Mouse (Mus musculus) embryonic facial prominence, embryonic 11.5 days (tissue): ENCODE data around the gene Fbxo36. TPM values are rescaled to one million over a fixed set of nuclear protein-coding genes. Genes with fewer than 3 reads are reported as not detected.

Source experiments
- ATAC-seq: fragments of 200-750 bp; cut with Nextera tagmentation; replicated peaks from 2 replicates; pipeline ENCODE4 v1.8.0; 2017; ENCODE audit warnings: low read depth; ENCODE audit not compliant: insufficient number of reproducible peaks, low FRiP score, low TSS enrichment
- DNase-seq: peaks from one replicate; pipeline ENCODE4 v3.0.0-alpha.2; 2015; ENCODE audit warnings: low spot score
- H3K27ac ChIP-seq: fragments of 300-500 bp; sonication (generic); replicated peaks from 2 replicates; pipeline ENCODE4 v1.5.1; 2014; ENCODE audit warnings: mild to moderate bottlenecking, low read depth, low read length, control low read depth
- H3K27me3 ChIP-seq: fragments of 300-500 bp; sonication (generic); 2 replicates; pipeline ENCODE4 v1.6.1; 2014; ENCODE audit warnings: mild to moderate bottlenecking, low read length, moderate library complexity, mixed read lengths; ENCODE audit not compliant: control insufficient read depth, insufficient read depth
- H3K36me3 ChIP-seq: fragments of 300-500 bp; sonication (generic); replicated peaks from 2 replicates; pipeline ENCODE4 v1.6.1; 2014; ENCODE audit warnings: low read depth, mild to moderate bottlenecking, low read length, moderate library complexity, mixed read lengths; ENCODE audit not compliant: control insufficient read depth, insufficient read depth
- H3K4me1 ChIP-seq: fragments of 300-500 bp; sonication (generic); 2 replicates; pipeline ENCODE4 v1.6.1; 2014; ENCODE audit warnings: low read length, mixed read lengths; ENCODE audit not compliant: control insufficient read depth, insufficient read depth
- H3K4me2 ChIP-seq: fragments of 300-500 bp; sonication (generic); 2 replicates; pipeline ENCODE4 v1.6.1; 2014; ENCODE audit warnings: low read depth, mild to moderate bottlenecking, control low read depth, low read length, moderate library complexity
- H3K4me3 ChIP-seq: fragments of 300-500 bp; sonication (generic); 2 replicates; pipeline ENCODE4 v1.5.1; 2014; ENCODE audit warnings: low read depth, low read length, control low read depth
- H3K9ac ChIP-seq: fragments of 300-500 bp; sonication (generic); replicated peaks from 2 replicates; pipeline ENCODE4 v1.6.1; 2014; ENCODE audit warnings: mild to moderate bottlenecking, control low read depth, low read length
- H3K9me3 ChIP-seq: fragments of 300-500 bp; sonication (generic); replicated peaks from 2 replicates; pipeline ENCODE4 v1.6.1; 2016; ENCODE audit warnings: mild to moderate bottlenecking, low read length, inconsistent platforms, mixed read lengths; ENCODE audit not compliant: control insufficient read depth
- WGBS: fragments of 180-500 bp; shearing (Covaris S2); extraction: QIAGEN DNeasy Blood & Tissue Kit; methylation state at CpG from one replicate; pipeline ENCODE4 v1.1.7; 2014; 5-methylcytosine and 5-hydroxymethylcytosine counted together
- polyA plus RNA-seq: library from polyadenylated mRNA; unstranded; fragments of >200 nt; fragmentation: Nextera tagmentation; extraction: Ambion mirVana; gene quantifications from 2 replicates; pipeline ENCODE4 v1.2.1, GENCODE M21; 2014

Gene Fbxo36
- polyA plus RNA-seq, 1 experiment from 2014 or later = 9.9 TPM

- under 1% methylated on average over 22 of the region's 22 CpGs for WGBS
- DNase-seq (peak; percentile 44), ATAC-seq (peak; percentile 8; the same call in 1 of the 2 replicates)
- Histone ChIP-seq H3K4me3 (peak overlapping the region; percentile 78), H3K9ac (peak overlapping the region; percentile 88), H3K27ac (peak overlapping the region; percentile 87), H3K4me2 (peak overlapping the region; percentile 66), H3K9me3 (no peaks in the 10 kb centered on the region), H3K36me3 (no peaks in the 10 kb centered on the region), H3K4me1 (no peaks in the 10 kb centered on the region), H3K27me3 (no peaks in the 10 kb centered on the region)
These were observed 1.5 kb upstream of the Fbxo36 start for GRCm38 (mm10) chr1:84838156-84838555.

GRCm38 (mm10) chr1:84838621-84839151 is 955 bp upstream of the Fbxo36 start:
- H3K9ac ChIP-seq = peak overlapping the region; percentile 88
- H3K27ac ChIP-seq = peak overlapping the region; percentile 87
- H3K27me3 ChIP-seq = no peaks in the 10 kb centered on the region
- H3K36me3 ChIP-seq = no peaks in the 10 kb centered on the region
- H3K9me3 ChIP-seq = no peaks in the 10 kb centered on the region
- H3K4me3 ChIP-seq = peak overlapping the region; percentile 78
- peak; percentile 78 for DNase-seq
- ATAC-seq = peak; percentile 79
- whole genome bisulfite sequencing = under 1% methylated on average over 32 of the region's 44 CpGs
- H3K4me1 ChIP-seq = no peaks in the 10 kb centered on the region
- peak overlapping the region; percentile 66 for H3K4me2 ChIP-seq

GRCm38 (mm10) chr1:84840018-84840664 is 500 bp downstream of the Fbxo36 start, which contains the start of gene Trip12:
Gene Trip12 (minus strand): TSS chr1:84840516.
- Histone ChIP-seq H3K27me3 (no peaks in the 10 kb centered on the region), H3K27ac (peak within 1 kb of the TSS; percentile 87), H3K9me3 (no peaks in the 10 kb centered on the region), H3K9ac (peak within 1 kb of the TSS; percentile 88), H3K4me2 (peak within 1 kb of the TSS; percentile 52), H3K36me3 (no peaks in the 10 kb centered on the region), H3K4me3 (peak within 1 kb of the TSS; percentile 78), H3K4me1 (no peaks in the 10 kb centered on the region)
- DNase-seq = peak; percentile 51
- peak; percentile 39 for ATAC-seq
- under 1% methylated on average over 39 of the region's 39 CpGs for whole genome bisulfite sequencing

GRCm38 (mm10) chr1:84841061-84841460 is 1.4 kb downstream of the Fbxo36 start:
- H3K4me2 ChIP-seq = no peak overlapping the region; the same call in 1 of the 2 replicates
- H3K27me3 ChIP-seq = no peaks in the 10 kb centered on the region
- H3K9ac ChIP-seq = no peak overlapping the region
- H3K4me1 ChIP-seq = no peaks in the 10 kb centered on the region
- 68% methylated on average over 3 of the region's 3 CpGs for WGBS
- ATAC-seq = no peak
- H3K27ac ChIP-seq = no peak overlapping the region
- no peak overlapping the region for H3K4me3 ChIP-seq
- no peak for DNase-seq
- no peaks in the 10 kb centered on the region for H3K9me3 ChIP-seq
- no peaks in the 10 kb centered on the region for H3K36me3 ChIP-seq

- Histone ChIP-seq H3K9ac (no peak overlapping the region), H3K27me3 (no peaks in the 10 kb centered on the region), H3K4me1 (no peaks in the 10 kb centered on the region), H3K36me3 (no peaks in the 10 kb centered on the region), H3K4me2 (no peak overlapping the region), H3K27ac (no peak overlapping the region), H3K4me3 (no peak overlapping the region), H3K9me3 (no peaks in the 10 kb centered on the region)
- 96% methylated on average over 2 of the region's 2 CpGs for WGBS
- DNase-seq (no peak), ATAC-seq (no peak)
These were observed 3.7 kb downstream of the Fbxo36 start for GRCm38 (mm10) chr1:84843366-84843765.

GRCm38 (mm10) chr1:84847698-84848097 is 8.1 kb downstream of the Fbxo36 start:
- Histone ChIP-seq H3K9ac (no peak overlapping the region), H3K9me3 (no peaks in the 10 kb centered on the region), H3K4me3 (no peak overlapping the region), H3K4me1 (no peaks in the 10 kb centered on the region), H3K27me3 (no peaks in the 10 kb centered on the region), H3K27ac (no peak overlapping the region), H3K36me3 (no peaks in the 10 kb centered on the region), H3K4me2 (no peak overlapping the region)
- 86% methylated on average over 7 of the region's 7 CpGs for WGBS
- ATAC-seq (no peak), DNase-seq (no peak)

- H3K27ac ChIP-seq = no peak overlapping the region
- H3K27me3 ChIP-seq = no peaks in the 10 kb centered on the region
- no peak overlapping the region for H3K4me3 ChIP-seq
- no peaks in the 10 kb centered on the region for H3K4me1 ChIP-seq
- no peaks in the 10 kb centered on the region for H3K36me3 ChIP-seq
- H3K9ac ChIP-seq = no peak overlapping the region
- H3K9me3 ChIP-seq = no peaks in the 10 kb centered on the region
- ATAC-seq (no peak), DNase-seq (no peak)
- H3K4me2 ChIP-seq = no peak overlapping the region
- 99% methylated on average over 3 of the region's 3 CpGs for WGBS
These were observed 8.7 kb downstream of the Fbxo36 start for GRCm38 (mm10) chr1:84848335-84848734.

GRCm38 (mm10) chr1:84848801-84849455 is 9.3 kb downstream of the Fbxo36 start:
- Histone ChIP-seq H3K27me3 (no peaks in the 10 kb centered on the region), H3K9me3 (no peaks in the 10 kb centered on the region), H3K27ac (no peak overlapping the region), H3K4me1 (no peaks in the 10 kb centered on the region), H3K4me2 (no peak overlapping the region), H3K36me3 (no peaks in the 10 kb centered on the region), H3K4me3 (no peak overlapping the region), H3K9ac (no peak overlapping the region)
- WGBS = 90% methylated on average over 6 of the region's 6 CpGs
- DNase-seq (no peak), ATAC-seq (no peak)
